Mouse (Mus musculus): Measurements from ENCODE around the gene Ndufab1. TPM values are rescaled to one million over a fixed set of nuclear protein-coding genes. Genes with fewer than 3 reads are reported as not detected.
"Not testable (repeated sequence)": the region's sequence is repeated elsewhere in the genome, so short reads cannot be mapped to it uniquely, and the experiment has no call there.

Gene Ndufab1
- polyA plus RNA-seq, 1 experiment from 2014 or later: 668 TPM

DNA sequence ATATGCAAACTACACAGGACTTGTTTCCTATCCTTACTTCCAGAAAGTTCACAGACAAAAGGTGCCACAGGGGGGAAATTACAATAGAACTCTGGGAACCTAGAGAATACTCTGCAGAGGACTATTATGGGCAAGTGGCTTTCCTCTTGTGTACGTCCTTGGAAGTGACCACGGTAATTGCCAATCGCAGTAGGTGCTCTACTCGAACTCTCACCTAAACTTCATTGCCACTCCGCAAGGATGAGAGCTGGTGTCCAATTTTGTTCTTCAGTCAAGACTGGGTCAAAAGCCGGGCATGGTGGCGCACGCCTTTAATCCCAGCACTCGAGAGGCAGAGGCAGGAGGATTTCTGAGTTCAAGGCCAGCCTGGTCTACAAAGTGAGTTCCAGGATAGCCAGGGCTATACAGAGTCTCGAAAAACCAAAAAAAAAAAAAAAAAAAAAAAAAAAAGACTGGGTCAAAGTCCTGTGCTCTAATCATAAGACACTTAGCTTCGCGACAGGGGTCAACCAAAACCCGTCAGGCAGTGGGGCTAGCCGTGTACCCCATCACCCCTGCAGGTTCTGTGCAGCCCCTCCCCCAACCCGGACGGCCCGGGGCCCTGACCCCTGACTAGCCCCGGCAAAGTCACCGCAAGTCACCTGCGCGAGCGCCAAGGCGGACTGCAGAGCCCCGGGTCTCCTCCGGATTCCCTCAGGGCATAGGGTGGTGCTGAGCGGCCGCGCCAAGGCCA, 506 bp downstream of the Ndufab1 start:
- Histone ChIP-seq H3K4me2 (peak overlapping the region; percentile 85), H3K4me1 (replicated peaks) (peaks cover 26% of the 10 kb centered on the region), H3K4me3 (peak overlapping the region; percentile 75), H3K9ac (peak overlapping the region; percentile 87), H3K27ac (replicated peaks) (peak overlapping the region; percentile 77), H3K36me3 (peaks cover 14% of the 10 kb centered on the region)
- ATAC-seq (ENCODE audit: low FRiP score, low read depth): peak; percentile 82
- not testable (repeated sequence) for H3K27me3 ChIP-seq, H3K9me3 ChIP-seq
- WGBS: 9% methylated on average over 25 of the region's 28 CpGs

DNA sequence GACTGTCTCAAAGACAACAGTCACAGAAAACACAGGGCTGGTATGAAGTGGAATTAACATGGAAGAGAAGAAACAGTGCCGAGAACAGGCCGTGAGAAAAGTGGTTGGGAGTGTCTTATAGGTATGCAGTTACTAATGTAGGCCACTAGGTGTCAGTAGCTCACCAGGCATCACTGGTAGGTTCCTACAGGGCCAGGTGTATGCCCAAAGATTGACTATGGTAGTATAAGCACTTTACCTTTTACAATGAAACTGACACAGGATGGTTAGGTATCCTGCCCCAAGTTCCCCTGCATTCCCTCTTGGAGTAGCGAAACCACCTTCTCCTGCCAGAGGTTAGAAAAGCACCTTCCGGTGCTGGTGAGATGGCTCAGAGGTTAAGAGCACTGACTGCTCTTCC, 2.5 kb downstream of the Ndufab1 start:
- ATAC-seq (ENCODE audit: low FRiP score, low read depth): no peak

DNA sequence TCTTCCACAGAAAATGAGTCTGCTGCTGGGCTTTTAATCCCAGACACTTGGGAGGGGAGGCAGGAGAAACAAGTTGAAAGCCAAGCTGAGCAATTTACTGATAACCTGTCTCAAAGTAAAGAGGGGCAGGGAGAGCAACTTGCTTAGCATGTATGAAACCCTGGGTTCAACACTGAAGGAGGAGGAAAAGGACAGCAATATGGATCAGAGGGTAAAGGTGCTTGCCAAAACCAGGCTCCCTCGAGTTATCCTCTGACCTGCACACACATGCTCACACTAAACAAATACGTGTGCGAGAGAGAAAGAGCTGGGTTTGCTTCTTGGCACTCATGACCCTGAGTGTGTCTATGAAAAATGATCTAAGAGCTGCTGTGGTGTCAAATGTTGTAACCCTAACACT, 3.7 kb downstream of the Ndufab1 start:
- no peak overlapping the region for H3K27ac ChIP-seq (replicated peaks)
- no peak overlapping the region for H3K9ac ChIP-seq
- 96% methylated on average over 3 of the region's 3 CpGs for WGBS
- no peaks in the 10 kb centered on the region for H3K27me3 ChIP-seq
- no peak for ATAC-seq (ENCODE audit: low FRiP score, low read depth)
- H3K4me2 ChIP-seq: no peak overlapping the region
- peaks cover 41% of the 10 kb centered on the region for H3K36me3 ChIP-seq
- no peaks in the 10 kb centered on the region for H3K9me3 ChIP-seq
- H3K4me1 ChIP-seq (replicated peaks): peaks cover 26% of the 10 kb centered on the region
- H3K4me3 ChIP-seq: no peak overlapping the region

More for the DNA sequence above, 2.5 kb downstream of the Ndufab1 start:
- Histone ChIP-seq H3K4me1 (replicated peaks) (peaks cover 26% of the 10 kb centered on the region), H3K27ac (replicated peaks) (no peak overlapping the region), H3K9ac (no peak overlapping the region), H3K27me3 (no peaks in the 10 kb centered on the region), H3K9me3 (no peaks in the 10 kb centered on the region), H3K4me2 (no peak overlapping the region), H3K36me3 (peaks cover 33% of the 10 kb centered on the region), H3K4me3 (no peak overlapping the region)
- WGBS: 56% methylated on average over 4 of the region's 4 CpGs

- H3K4me1 ChIP-seq (replicated peaks): peaks cover 8% of the 10 kb centered on the region
- WGBS: 99% methylated on average over 2 of the region's 2 CpGs
- peaks cover 70% of the 10 kb centered on the region for H3K36me3 ChIP-seq
- H3K4me2 ChIP-seq: no peak overlapping the region
- H3K27ac ChIP-seq (replicated peaks): no peak overlapping the region
- no peaks in the 10 kb centered on the region for H3K9me3 ChIP-seq
- no peak overlapping the region for H3K9ac ChIP-seq
- H3K27me3 ChIP-seq: no peaks in the 10 kb centered on the region
- ATAC-seq (ENCODE audit: low FRiP score, low read depth): no peak
- H3K4me3 ChIP-seq: no peak overlapping the region
These were observed 6.9 kb downstream of the Ndufab1 start for GRCm38 (mm10) chr7:122094564-122095330.

GRCm38 (mm10) chr7:122087195-122087982, 14.3 kb downstream of the Ndufab1 start:
- Histone ChIP-seq H3K4me2 (no peak overlapping the region), H3K4me3 (no peak overlapping the region), H3K9ac (no peak overlapping the region), H3K9me3 (no peaks in the 10 kb centered on the region), H3K27ac (replicated peaks) (no peak overlapping the region), H3K36me3 (peaks cover 63% of the 10 kb centered on the region), H3K4me1 (replicated peaks) (no peaks in the 10 kb centered on the region), H3K27me3 (no peaks in the 10 kb centered on the region)
- WGBS: 91% methylated on average over 11 of the region's 11 CpGs
- ATAC-seq (ENCODE audit: low FRiP score, low read depth): no peak

DNA sequence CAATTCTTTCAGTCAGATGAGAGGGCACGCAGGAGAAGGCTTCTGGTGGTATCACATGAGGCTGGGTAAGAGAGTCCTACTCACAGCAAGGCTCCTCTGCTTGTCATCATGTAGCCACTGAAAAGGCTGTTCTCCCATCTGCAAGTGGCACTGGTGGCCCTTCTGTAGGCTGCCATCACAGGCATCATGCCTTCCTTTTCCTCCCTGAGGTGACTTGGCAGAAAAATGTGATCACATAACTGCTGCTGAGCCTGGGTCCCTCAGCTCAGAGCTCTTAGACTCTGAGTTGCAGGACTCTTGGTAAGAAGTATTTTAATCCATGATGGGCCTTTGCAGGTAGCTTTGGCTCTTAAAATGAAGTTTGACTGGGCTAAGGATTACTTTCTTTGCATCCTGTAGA, 20.6 kb downstream of the Ndufab1 start:
- Histone ChIP-seq H3K9ac (no peak overlapping the region), H3K36me3 (peaks cover 56% of the 10 kb centered on the region), H3K4me1 (replicated peaks) (no peaks in the 10 kb centered on the region), H3K27me3 (no peaks in the 10 kb centered on the region), H3K4me3 (no peak overlapping the region), H3K9me3 (no peaks in the 10 kb centered on the region), H3K4me2 (no peak overlapping the region), H3K27ac (replicated peaks) (no peak overlapping the region)
- 100% methylated on average over 1 of the region's 1 CpGs for WGBS
- no peak for ATAC-seq (ENCODE audit: low FRiP score, low read depth)

DNA sequence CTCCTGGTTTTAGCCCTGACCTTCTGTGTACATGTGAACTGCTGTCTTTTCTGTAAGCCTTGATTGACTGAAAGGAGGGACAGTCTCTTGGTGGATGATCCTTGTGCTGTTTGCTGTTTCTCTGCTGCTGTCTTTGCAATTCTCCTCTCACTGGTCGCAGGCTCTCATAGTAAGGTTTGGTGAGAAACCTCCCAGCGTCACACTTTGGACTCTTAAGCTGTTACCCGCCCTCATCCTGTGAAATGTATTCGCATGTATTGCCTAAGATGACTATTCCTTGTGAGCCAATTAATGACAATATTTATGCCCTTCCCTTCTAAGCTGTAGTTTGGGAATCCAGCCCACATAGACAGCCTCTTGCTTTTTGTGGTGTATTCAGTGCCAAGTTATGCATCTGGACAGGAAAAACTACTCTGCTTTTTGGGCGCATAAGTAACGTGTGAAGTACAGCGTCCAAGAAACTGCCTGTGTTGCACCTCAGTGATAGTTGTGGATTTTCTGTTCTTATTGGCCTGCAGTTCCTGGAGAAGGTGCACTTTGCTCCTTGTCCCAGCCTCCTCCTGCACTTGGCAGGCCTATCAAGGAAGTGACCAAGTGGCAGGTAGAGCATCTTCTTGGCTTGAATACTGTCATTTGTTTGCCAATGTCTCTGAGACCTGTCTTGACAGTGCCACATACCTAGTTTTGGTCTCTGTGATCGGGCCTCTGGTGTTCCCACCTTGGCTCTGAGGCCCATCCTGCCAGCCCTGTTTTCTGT, 21.7 kb downstream of the Ndufab1 start:
- Histone ChIP-seq H3K9me3 (no peaks in the 10 kb centered on the region), H3K4me3 (no peak overlapping the region), H3K27me3 (no peaks in the 10 kb centered on the region), H3K36me3 (peaks cover 66% of the 10 kb centered on the region), H3K4me1 (replicated peaks) (no peaks in the 10 kb centered on the region), H3K9ac (no peak overlapping the region), H3K27ac (replicated peaks) (no peak overlapping the region), H3K4me2 (no peak overlapping the region)
- ATAC-seq (ENCODE audit: low FRiP score, low read depth): no peak
- 95% methylated on average over 8 of the region's 8 CpGs for WGBS

DNA sequence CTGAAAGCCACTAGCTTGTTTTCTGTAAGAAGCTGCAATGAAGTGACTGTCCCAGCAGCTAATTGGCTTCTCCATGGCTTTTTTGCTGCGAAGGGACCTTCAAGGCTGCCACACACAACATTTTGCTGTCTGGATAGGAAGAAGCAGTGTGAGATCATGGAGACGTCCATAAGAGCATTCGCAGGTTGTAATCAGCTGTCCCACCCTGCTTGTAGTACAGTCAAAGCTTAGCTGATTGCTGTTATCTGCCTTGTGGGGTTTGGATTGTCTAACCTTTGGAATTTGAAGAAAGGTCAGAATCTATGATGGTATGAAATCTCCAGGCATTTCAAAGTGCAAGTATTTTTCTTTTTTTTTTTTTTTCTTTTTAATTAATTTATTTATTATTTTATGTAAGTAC, 27.3 kb downstream of the Ndufab1 start:
- 93% methylated on average over 3 of the region's 3 CpGs for WGBS
- Histone ChIP-seq H3K27me3 (no peaks in the 10 kb centered on the region), H3K4me3 (no peak overlapping the region), H3K4me2 (no peak overlapping the region), H3K36me3 (peaks cover 81% of the 10 kb centered on the region), H3K9ac (no peak overlapping the region), H3K27ac (replicated peaks) (no peak overlapping the region), H3K9me3 (no peaks in the 10 kb centered on the region), H3K4me1 (replicated peaks) (peaks cover 4% of the 10 kb centered on the region)
- ATAC-seq (ENCODE audit: low FRiP score, low read depth): no peak

DNA sequence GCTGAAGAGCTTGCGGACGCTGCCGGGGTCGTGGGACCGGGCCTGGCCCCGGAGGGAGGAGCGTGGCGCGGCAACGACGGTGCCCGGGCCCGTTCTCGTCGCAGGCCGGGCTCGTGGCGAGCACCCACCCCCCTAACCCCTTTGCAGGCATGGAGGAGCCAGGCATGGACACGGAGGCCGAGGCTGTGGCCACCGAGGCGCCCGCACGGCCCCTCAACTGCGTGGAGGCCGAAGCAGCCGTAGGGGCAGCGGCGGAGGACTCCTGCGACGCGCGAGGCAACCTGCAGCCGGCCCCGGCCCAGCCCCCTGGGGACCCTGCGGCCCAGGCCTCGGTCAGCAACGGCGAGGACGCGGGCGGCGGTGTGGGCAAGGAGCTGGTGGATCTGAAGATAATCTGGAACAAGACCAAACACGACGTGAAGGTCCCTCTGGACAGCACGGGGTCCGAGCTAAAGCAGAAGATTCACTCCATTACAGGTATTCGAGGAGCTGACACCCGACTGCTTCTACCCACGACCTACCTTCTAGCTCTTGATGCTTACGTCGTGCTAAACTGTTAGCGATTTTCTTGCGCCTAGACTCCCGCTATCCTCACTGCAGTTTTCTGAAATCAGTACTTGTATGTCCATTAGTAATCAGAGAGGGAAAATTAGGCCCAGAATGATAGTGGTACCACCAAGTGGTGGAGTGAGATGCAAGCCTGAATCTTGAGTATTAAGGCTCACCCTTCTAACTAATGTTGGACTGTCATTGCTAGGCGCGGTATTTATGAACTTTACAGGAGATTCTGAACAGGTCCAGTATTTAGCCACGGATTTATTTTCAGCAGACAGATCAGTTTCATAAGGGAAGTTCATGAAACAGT, 33.9 kb downstream of the Ndufab1 start:
- Histone ChIP-seq H3K27ac (replicated peaks) (peak overlapping the region; percentile 96), H3K4me3 (peak overlapping the region; percentile 100), H3K27me3 (no peaks in the 10 kb centered on the region), H3K9ac (peak overlapping the region; percentile 98), H3K4me2 (peak overlapping the region; percentile 85), H3K36me3 (peaks cover 21% of the 10 kb centered on the region), H3K4me1 (replicated peaks) (peaks cover 30% of the 10 kb centered on the region), H3K9me3 (no peaks in the 10 kb centered on the region)
- 2% methylated on average over 58 of the region's 58 CpGs for WGBS
- peak; percentile 27 for ATAC-seq (ENCODE audit: low FRiP score, low read depth)

- Histone ChIP-seq H3K4me2 (peak within 1 kb of the TSS; percentile 85), H3K27ac (replicated peaks) (peak within 1 kb of the TSS; percentile 96), H3K27me3 (no peaks in the 10 kb centered on the region), H3K36me3 (peaks cover 13% of the 10 kb centered on the region), H3K4me3 (peak within 1 kb of the TSS; percentile 100), H3K9me3 (no peaks in the 10 kb centered on the region), H3K4me1 (replicated peaks) (peaks cover 30% of the 10 kb centered on the region), H3K9ac (peak within 1 kb of the TSS; percentile 98)
- ATAC-seq (ENCODE audit: low FRiP score, low read depth): peak; percentile 99
- WGBS: under 1% methylated on average over 60 of the region's 60 CpGs
These were observed 34.7 kb downstream of the Ndufab1 start, which contains the start of the genes Ubfd1 and Ears2 for GRCm38 (mm10) chr7:122066945-122067516. Gene Ubfd1, plus strand, starts transcription at chr7:122067175. Gene Ears2, minus strand, starts transcription at chr7:122067263.
